Mouse (Mus musculus): ENCODE measurements around the gene Map1a. TPM values are rescaled to one million over a fixed set of nuclear protein-coding genes. Genes with fewer than 3 reads are reported as not detected.

The Map1a gene
- total and polyA plus RNA-seq, 3 experiments, result 4.3 to 5.8 (median 4.4) TPM

- DNase-seq, result peak; percentile 75
- no peaks in the 10 kb centered on the region for H3K79me2 ChIP-seq (replicated peaks; ENCODE audit: control insufficient read depth, insufficient read depth, low read length)
- H3K27me3 ChIP-seq (ENCODE audit: control insufficient read depth, insufficient read depth, low read length), result no peaks in the 10 kb centered on the region
- peak overlapping the region; percentile 25; the same call in 1 of the 2 replicates for H3K9ac ChIP-seq (ENCODE audit: low read depth, low read length)
- no peaks in the 10 kb centered on the region for H3K36me3 ChIP-seq (ENCODE audit: control insufficient read depth, insufficient read depth, low read length)
- peak overlapping the region; percentile 44 for H3K4me3 ChIP-seq
- H3K4me1 ChIP-seq (ENCODE audit: control insufficient read depth, insufficient read depth, low read length), result peaks cover 9% of the 10 kb centered on the region
- H3K27ac ChIP-seq, result peak overlapping the region; percentile 49
- intact Hi-C loops (cut with DNase I), result no loop called here
- peak; percentile 54 for TF ChIP-seq POLR2A (IDR thresholded peaks at IDR 0.05; ENCODE audit: insufficient read depth, low read depth, low read length)
- TF ChIP-seq CTCF (IDR thresholded peaks at IDR 0.05), result no peak
- WGBS, result 6% methylated on average over 4 of the region's 4 CpGs
Measured at GRCm38 (mm10) chr2:121294182-121294581, 4.8 kb downstream of the Map1a start.

- Histone ChIP-seq H3K27me3 (ENCODE audit: control insufficient read depth, insufficient read depth, low read length) (no peaks in the 10 kb centered on the region), H3K9ac (ENCODE audit: low read depth, low read length) (peak overlapping the region; percentile 33), H3K4me3 (peak overlapping the region; percentile 44), H3K27ac (peak overlapping the region; percentile 51), H3K36me3 (ENCODE audit: control insufficient read depth, insufficient read depth, low read length) (no peaks in the 10 kb centered on the region), H3K79me2 (replicated peaks; ENCODE audit: control insufficient read depth, insufficient read depth, low read length) (no peaks in the 10 kb centered on the region), H3K4me1 (ENCODE audit: control insufficient read depth, insufficient read depth, low read length) (peaks cover 7% of the 10 kb centered on the region)
- 20% methylated on average over 18 of the region's 18 CpGs for WGBS
- intact Hi-C loops (cut with DNase I), result no loop called here
- peak; percentile 57 to 73 for DNase-seq
- no peak for TF ChIP-seq EP300 (IDR thresholded peaks at IDR 0.05; ENCODE audit: insufficient read depth, low read depth, low read length)
- 0 out of 2 replicates have a peak, but pooled peaks have one; percentile 40 for TF ChIP-seq POLR2A (IDR thresholded peaks at IDR 0.05; ENCODE audit: insufficient read depth, low read depth, low read length)
Measured at GRCm38 (mm10) chr2:121294753-121295607, 5.6 kb downstream of the Map1a start.

GRCm38 (mm10) chr2:121295608-121296571 lies 6.5 kb downstream of the Map1a start:
- 24% methylated on average over 13 of the region's 15 CpGs for WGBS
- Histone ChIP-seq H3K4me1 (ENCODE audit: control insufficient read depth, insufficient read depth, low read length) (peaks cover 7% of the 10 kb centered on the region), H3K9ac (ENCODE audit: low read depth, low read length) (peak overlapping the region; percentile 33), H3K27ac (peak overlapping the region; percentile 51), H3K4me3 (peak overlapping the region; percentile 44), H3K79me2 (replicated peaks; ENCODE audit: control insufficient read depth, insufficient read depth, low read length) (no peaks in the 10 kb centered on the region), H3K27me3 (ENCODE audit: control insufficient read depth, insufficient read depth, low read length) (no peaks in the 10 kb centered on the region), H3K36me3 (ENCODE audit: control insufficient read depth, insufficient read depth, low read length) (no peaks in the 10 kb centered on the region)
- intact Hi-C loops (cut with DNase I), result no loop called here
- peak in 1 of 2 experiments; percentile 50 for DNase-seq
- no peak for TF ChIP-seq POLR2A (IDR thresholded peaks at IDR 0.05; ENCODE audit: insufficient read depth, low read depth, low read length)
- TF ChIP-seq EP300 (IDR thresholded peaks at IDR 0.05; ENCODE audit: insufficient read depth, low read depth, low read length), result no peak
- no peak for TF ChIP-seq CTCF (IDR thresholded peaks at IDR 0.05)

GRCm38 (mm10) chr2:121296754-121297231 lies 7.4 kb downstream of the Map1a start:
- Histone ChIP-seq H3K79me2 (replicated peaks; ENCODE audit: control insufficient read depth, insufficient read depth, low read length) (no peaks in the 10 kb centered on the region), H3K27me3 (ENCODE audit: control insufficient read depth, insufficient read depth, low read length) (no peaks in the 10 kb centered on the region), H3K36me3 (ENCODE audit: control insufficient read depth, insufficient read depth, low read length) (no peaks in the 10 kb centered on the region), H3K9ac (ENCODE audit: low read depth, low read length) (no peak overlapping the region), H3K4me1 (ENCODE audit: control insufficient read depth, insufficient read depth, low read length) (peaks cover 7% of the 10 kb centered on the region), H3K27ac (no peak overlapping the region), H3K4me3 (no peak overlapping the region)
- DNase-seq, result no peak
- intact Hi-C loops (cut with DNase I), result no loop called here
- 29% methylated on average over 6 of the region's 6 CpGs for WGBS
- TF ChIP-seq POLR2A (IDR thresholded peaks at IDR 0.05; ENCODE audit: insufficient read depth, low read depth, low read length) (no peak), CTCF (IDR thresholded peaks at IDR 0.05) (no peak), EP300 (IDR thresholded peaks at IDR 0.05; ENCODE audit: insufficient read depth, low read depth, low read length) (no peak)

- no peak overlapping the region for H3K4me3 ChIP-seq
- TF ChIP-seq EP300 (IDR thresholded peaks at IDR 0.05; ENCODE audit: insufficient read depth, low read depth, low read length), result no peak
- TF ChIP-seq CTCF (IDR thresholded peaks at IDR 0.05), result no peak
- TF ChIP-seq POLR2A (IDR thresholded peaks at IDR 0.05; ENCODE audit: insufficient read depth, low read depth, low read length), result no peak
Measured at GRCm38 (mm10) chr2:121297701-121298100, 8.3 kb downstream of the Map1a start.

More at GRCm38 (mm10) chr2:121297701-121298100, 8.3 kb downstream of the Map1a start:
- DNase-seq, result no peak
- no peak overlapping the region for H3K27ac ChIP-seq
- no peak overlapping the region for H3K9ac ChIP-seq (ENCODE audit: low read depth, low read length)
- intact Hi-C loops (cut with DNase I), result no loop called here
- 24% methylated on average over 9 of the region's 9 CpGs for WGBS
- H3K27me3 ChIP-seq (ENCODE audit: control insufficient read depth, insufficient read depth, low read length), result no peaks in the 10 kb centered on the region
- H3K36me3 ChIP-seq (ENCODE audit: control insufficient read depth, insufficient read depth, low read length), result no peaks in the 10 kb centered on the region
- H3K79me2 ChIP-seq (replicated peaks; ENCODE audit: control insufficient read depth, insufficient read depth, low read length), result no peaks in the 10 kb centered on the region
- H3K4me1 ChIP-seq (ENCODE audit: control insufficient read depth, insufficient read depth, low read length), result peaks cover 7% of the 10 kb centered on the region
